Mouse (Mus musculus) leukemia stem cell, adult 10-12 weeks (primary cell): Measurements from ENCODE around the gene Lrp8. TPM values are rescaled to one million over a fixed set of nuclear protein-coding genes. Genes with fewer than 3 reads are reported as not detected.

Source experiments
- polyA plus RNA-seq: library from polyadenylated mRNA; stranded (reverse); fragments of >175 nt; gene quantifications from 2 replicates; pipeline ENCODE4 v1.2.3, GENCODE M21; 2012; ENCODE audit warnings: low replicate concordance

Gene Lrp8
- 19.6 and 22.9 TPM in 2 replicates for polyA plus RNA-seq

DNA sequence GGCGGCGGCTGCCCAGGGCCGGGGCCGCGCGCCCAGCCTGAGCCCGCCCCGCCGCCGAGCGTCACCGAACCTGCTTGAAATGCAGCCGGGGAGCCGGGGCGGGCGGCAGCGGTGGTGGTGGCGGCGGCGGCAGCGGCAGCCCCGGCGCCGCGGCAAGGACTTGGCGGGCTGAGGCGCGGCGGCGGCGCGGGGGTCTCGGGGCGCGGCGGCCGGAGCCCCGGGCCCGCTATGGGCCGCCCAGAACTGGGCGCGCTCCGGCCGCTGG is at the start of gene Lrp8:
Gene Lrp8 (plus strand): TSS at position 77 of the 265 bp plus-strand sequence.

DNA sequence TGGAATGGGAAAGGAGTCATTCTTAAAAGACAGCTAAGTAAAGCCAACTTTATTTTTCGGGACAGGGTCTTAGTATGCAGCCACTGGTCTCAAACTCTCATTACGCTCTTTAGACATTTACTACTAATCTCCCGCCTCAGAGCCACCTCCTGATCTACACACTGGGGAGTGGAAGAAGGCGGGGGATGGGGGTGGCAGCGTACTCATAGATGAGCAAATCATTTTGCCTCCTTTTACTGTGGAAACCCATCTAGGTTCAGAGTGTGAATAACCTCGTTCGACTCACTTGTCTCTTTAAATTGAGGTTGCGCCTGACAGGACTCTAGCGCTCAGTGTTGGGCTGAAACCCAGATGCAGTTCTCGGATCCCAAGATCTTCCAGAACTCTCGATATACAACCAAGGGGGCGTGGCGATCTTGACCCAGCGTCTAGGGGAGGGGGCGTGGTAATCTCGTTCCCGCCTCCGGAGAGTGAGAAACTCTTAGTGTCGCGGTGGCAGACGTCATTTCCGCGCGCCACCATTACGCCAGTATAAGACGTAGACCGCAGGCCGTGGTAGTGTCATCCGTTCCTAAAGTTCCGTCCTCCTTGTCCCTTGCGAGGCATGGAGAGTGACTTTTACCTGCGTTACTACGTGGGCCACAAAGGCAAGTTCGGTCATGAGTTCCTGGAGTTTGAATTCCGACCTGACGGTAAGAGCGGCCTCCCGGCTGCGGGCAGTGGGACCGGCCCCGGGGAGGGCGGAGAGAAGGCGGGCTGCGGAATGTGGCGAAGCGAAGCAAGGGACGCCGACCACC is 77.4 kb downstream of the Lrp8 start, which contains the start of gene Magoh:
Gene Magoh (plus strand): TSS at position 502 of the 797 bp plus-strand sequence.

DNA sequence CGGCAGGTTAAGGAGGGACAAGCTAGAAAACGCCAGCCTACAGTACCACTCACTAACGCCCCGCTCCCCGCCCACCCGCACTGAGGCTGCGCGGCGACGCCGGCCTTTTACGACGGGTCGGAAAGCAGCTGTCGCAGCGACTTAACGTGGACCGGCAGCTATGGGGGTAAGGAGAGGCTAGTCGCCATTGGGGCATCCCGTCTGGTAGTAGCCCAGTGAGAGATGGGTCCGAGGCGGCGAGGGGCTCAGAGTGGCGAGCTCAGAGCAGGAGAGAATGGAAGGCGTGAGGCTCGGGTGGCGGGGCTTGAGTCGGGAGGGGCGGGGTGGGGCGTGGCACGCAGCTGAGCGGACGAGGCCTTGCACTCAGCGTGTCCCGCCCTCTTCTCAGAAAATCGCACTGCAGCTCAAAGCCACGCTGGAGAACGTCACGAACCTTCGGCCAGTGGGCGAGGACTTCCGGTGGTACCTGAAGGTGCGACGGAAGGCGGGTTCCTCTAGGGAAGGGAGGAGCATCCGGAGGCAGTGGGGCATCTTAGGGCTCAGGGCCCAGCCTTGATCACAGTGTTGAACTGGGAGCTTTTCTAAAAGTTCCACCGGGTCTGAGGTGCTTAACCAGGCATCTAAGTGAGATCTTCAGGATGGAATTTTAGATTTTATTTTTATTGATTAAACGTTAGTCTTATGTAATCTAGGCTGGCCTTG is 87.8 kb downstream of the Lrp8 start, which contains the start of gene 0610037L13Rik:
Gene 0610037L13Rik (plus strand): TSS at position 83 of the 702 bp plus-strand sequence.

DNA sequence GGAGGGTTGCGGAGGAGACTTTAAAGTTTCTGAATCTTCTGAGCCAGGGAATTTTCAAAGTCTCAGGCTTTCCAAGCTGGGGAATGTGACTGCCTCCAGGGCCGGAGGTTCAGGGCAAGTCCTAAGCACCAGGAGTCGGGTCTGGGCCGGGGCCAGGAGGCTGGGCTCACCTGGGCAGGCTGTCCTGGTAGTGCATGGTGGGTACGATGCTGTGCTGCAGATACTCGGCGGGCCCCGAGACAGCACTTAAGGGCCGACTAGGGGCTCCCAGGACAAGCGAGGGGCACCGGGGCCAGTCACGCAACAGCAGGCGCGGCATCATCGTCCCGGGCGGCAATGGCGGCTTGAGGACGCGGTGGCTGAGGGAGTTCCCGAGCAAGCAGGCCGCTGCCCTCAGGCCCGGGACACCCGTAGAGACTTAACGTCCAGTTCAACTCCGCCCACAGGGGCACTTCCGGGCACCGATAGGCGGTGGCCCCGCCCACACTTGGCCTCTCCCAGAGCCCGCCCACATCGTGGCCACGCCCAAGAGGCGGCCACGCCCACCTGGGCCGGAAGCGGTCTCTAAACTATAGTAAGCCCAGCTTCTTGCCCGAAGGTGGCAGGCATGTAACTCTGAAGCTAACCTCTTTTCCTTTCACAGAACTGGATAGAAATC is 121.2 kb downstream of the Lrp8 start, which contains the start of gene Cpt2:
Gene Cpt2 (minus strand): TSS at position 466 of the 658 bp plus-strand sequence.

Other genes with a start within 250 kb of the Lrp8 start
- gene Dmrtb1, start 118.0 kb upstream of the Lrp8 start, polyA plus RNA-seq, result 0.90 and 6.4 TPM in 2 replicates
- 1.6 and 8.4 TPM in 2 replicates for gene Magoh, start 77.5 kb downstream of the Lrp8 start, polyA plus RNA-seq
- gene 0610037L13Rik, start 87.6 kb downstream of the Lrp8 start, polyA plus RNA-seq, result 1.8 and 3.2 TPM in 2 replicates
- gene Cpt2, start 121.3 kb downstream of the Lrp8 start, polyA plus RNA-seq, result 157 and 160 TPM in 2 replicates
- gene Slc1a7, start 166.1 kb downstream of the Lrp8 start, polyA plus RNA-seq, result 0.15 TPM in 1 of 2 replicates, not detected in the other